Mouse (Mus musculus): ENCODE measurements around the gene Coro1c. TPM values are rescaled to one million over a fixed set of nuclear protein-coding genes. Genes with fewer than 3 reads are reported as not detected.

The Coro1c gene
- total RNA-seq, 2 experiments from 2014 or later, result 26.8 to 30.9 TPM

GRCm38 (mm10) chr5:113862418-113862817 lies 46.1 kb downstream of the Coro1c start:
- ATAC-seq (replicated peaks; ENCODE audit: low FRiP score, poor library complexity, severe bottlenecking), result no peak

GRCm38 (mm10) chr5:113861294-113861693 lies 47.3 kb downstream of the Coro1c start:
- peak; percentile 63 for ATAC-seq (replicated peaks; ENCODE audit: low FRiP score, poor library complexity, severe bottlenecking)

- 0 out of 2 replicates have a peak, but pooled peaks have one; percentile 36 for ATAC-seq (replicated peaks; ENCODE audit: low FRiP score, poor library complexity, severe bottlenecking)
Measured at GRCm38 (mm10) chr5:113858971-113859370, 49.6 kb downstream of the Coro1c start.

- ATAC-seq (replicated peaks; ENCODE audit: low FRiP score, poor library complexity, severe bottlenecking), result no peak
Measured at GRCm38 (mm10) chr5:113858550-113858949, 50.0 kb downstream of the Coro1c start.

GRCm38 (mm10) chr5:113857631-113858030 lies 50.9 kb downstream of the Coro1c start:
- ATAC-seq (replicated peaks; ENCODE audit: low FRiP score, poor library complexity, severe bottlenecking), result no peak

GRCm38 (mm10) chr5:113856631-113857030 lies 51.9 kb downstream of the Coro1c start:
- ATAC-seq (replicated peaks; ENCODE audit: low FRiP score, poor library complexity, severe bottlenecking), result no peak

GRCm38 (mm10) chr5:113855696-113856095 lies 52.9 kb downstream of the Coro1c start:
- no peak for ATAC-seq (replicated peaks; ENCODE audit: low FRiP score, poor library complexity, severe bottlenecking)

- no peak for ATAC-seq (replicated peaks; ENCODE audit: low FRiP score, poor library complexity, severe bottlenecking)
Measured at GRCm38 (mm10) chr5:113855117-113855516, 53.4 kb downstream of the Coro1c start.

- ATAC-seq (replicated peaks; ENCODE audit: low FRiP score, poor library complexity, severe bottlenecking), result peak; percentile 82
Measured at GRCm38 (mm10) chr5:113854494-113854893, 54.1 kb downstream of the Coro1c start.

GRCm38 (mm10) chr5:113853541-113853940 lies 55.0 kb downstream of the Coro1c start:
- no peak for ATAC-seq (replicated peaks; ENCODE audit: low FRiP score, poor library complexity, severe bottlenecking)

- no peak for ATAC-seq (replicated peaks; ENCODE audit: low FRiP score, poor library complexity, severe bottlenecking)
Measured at GRCm38 (mm10) chr5:113852463-113852862, 56.1 kb downstream of the Coro1c start.

- no peak for ATAC-seq (replicated peaks; ENCODE audit: low FRiP score, poor library complexity, severe bottlenecking)
Measured at GRCm38 (mm10) chr5:113850680-113851230, 57.8 kb downstream of the Coro1c start.

GRCm38 (mm10) chr5:113847636-113848035 lies 60.9 kb downstream of the Coro1c start:
- no peak for ATAC-seq (replicated peaks; ENCODE audit: low FRiP score, poor library complexity, severe bottlenecking)

GRCm38 (mm10) chr5:113846656-113847055 lies 61.9 kb downstream of the Coro1c start:
- peak; percentile 87 for ATAC-seq (replicated peaks; ENCODE audit: low FRiP score, poor library complexity, severe bottlenecking)

- no peak for ATAC-seq (replicated peaks; ENCODE audit: low FRiP score, poor library complexity, severe bottlenecking)
Measured at GRCm38 (mm10) chr5:113845627-113846026, 62.9 kb downstream of the Coro1c start.

- ATAC-seq (replicated peaks; ENCODE audit: low FRiP score, poor library complexity, severe bottlenecking), result peak; percentile 45
Measured at GRCm38 (mm10) chr5:113844721-113845120, 63.8 kb downstream of the Coro1c start.

- ATAC-seq (replicated peaks; ENCODE audit: low FRiP score, poor library complexity, severe bottlenecking), result no peak
Measured at GRCm38 (mm10) chr5:113844106-113844505, 64.5 kb downstream of the Coro1c start.

- no peak for ATAC-seq (replicated peaks; ENCODE audit: low FRiP score, poor library complexity, severe bottlenecking)
Measured at GRCm38 (mm10) chr5:113842906-113843305, 65.7 kb downstream of the Coro1c start.

- ATAC-seq (replicated peaks; ENCODE audit: low FRiP score, poor library complexity, severe bottlenecking), result no peak
Measured at GRCm38 (mm10) chr5:113842244-113842643, 66.3 kb downstream of the Coro1c start.

GRCm38 (mm10) chr5:113841243-113842225 lies 67.0 kb downstream of the Coro1c start:
- ATAC-seq (replicated peaks; ENCODE audit: low FRiP score, poor library complexity, severe bottlenecking), result no peak

GRCm38 (mm10) chr5:113840443-113840842 lies 68.1 kb downstream of the Coro1c start:
- no peak for ATAC-seq (replicated peaks; ENCODE audit: low FRiP score, poor library complexity, severe bottlenecking)
